Mouse (Mus musculus): ENCODE measurements around the gene Pigk. TPM values are rescaled to one million over a fixed set of nuclear protein-coding genes. Genes with fewer than 3 reads are reported as not detected.

Gene Pigk
- polyA plus RNA-seq, 1 experiment from 2014 or later, result 37.5 TPM

DNA sequence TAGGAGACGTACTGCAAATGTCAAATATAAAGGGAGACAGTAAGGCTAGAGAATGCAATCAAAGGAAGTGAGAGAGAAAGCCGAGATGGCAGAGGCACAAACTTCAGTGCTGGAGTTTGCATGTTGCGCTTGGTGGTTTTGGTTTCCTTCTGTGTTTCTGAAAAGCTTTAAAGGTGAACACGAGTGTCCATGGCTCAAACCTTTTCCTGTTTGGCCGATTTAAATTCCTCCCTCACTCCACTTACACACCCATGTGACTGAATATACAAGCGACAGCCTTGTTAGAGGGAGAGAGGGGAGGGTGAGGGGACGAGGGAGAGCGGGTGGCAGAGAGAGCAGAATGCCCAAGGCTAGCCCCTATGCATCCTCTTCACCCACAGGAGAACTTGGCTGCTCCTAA, 302.5 kb downstream of the Pigk start:
- H3K36me3 ChIP-seq (ENCODE audit: control insufficient read depth, insufficient read depth, low read length), result no peaks in the 10 kb centered on the region
- H3K4me1 ChIP-seq (ENCODE audit: control insufficient read depth, insufficient read depth, low read length), result no peaks in the 10 kb centered on the region
- H3K4me2 ChIP-seq, result no peak overlapping the region
- no peaks in the 10 kb centered on the region for H3K9me3 ChIP-seq (replicated peaks; ENCODE audit: control insufficient read depth, low read length)
- H3K4me3 ChIP-seq (ENCODE audit: low read depth, low read length), result no peak overlapping the region
- 67% methylated on average over 8 of the region's 8 CpGs for WGBS (ENCODE audit: insufficient replicate concordance)
- no peaks in the 10 kb centered on the region for H3K27me3 ChIP-seq (ENCODE audit: control insufficient read depth, insufficient read depth, low read length)
- no peak for ATAC-seq (replicated peaks; ENCODE audit: insufficient number of reproducible peaks, low FRiP score, low TSS enrichment)
- no peak overlapping the region for H3K9ac ChIP-seq (ENCODE audit: low read depth, low read length)
- no peak overlapping the region for H3K27ac ChIP-seq (ENCODE audit: low read depth, low read length)

GRCm38 (mm10) chr3:153018051-153018450, 304.2 kb downstream of the Pigk start:
- ATAC-seq (replicated peaks; ENCODE audit: insufficient number of reproducible peaks, low FRiP score, low TSS enrichment), result no peak
- no peaks in the 10 kb centered on the region for H3K36me3 ChIP-seq (ENCODE audit: control insufficient read depth, insufficient read depth, low read length)
- WGBS (ENCODE audit: insufficient replicate concordance), result 70% methylated on average over 10 of the region's 10 CpGs

DNA sequence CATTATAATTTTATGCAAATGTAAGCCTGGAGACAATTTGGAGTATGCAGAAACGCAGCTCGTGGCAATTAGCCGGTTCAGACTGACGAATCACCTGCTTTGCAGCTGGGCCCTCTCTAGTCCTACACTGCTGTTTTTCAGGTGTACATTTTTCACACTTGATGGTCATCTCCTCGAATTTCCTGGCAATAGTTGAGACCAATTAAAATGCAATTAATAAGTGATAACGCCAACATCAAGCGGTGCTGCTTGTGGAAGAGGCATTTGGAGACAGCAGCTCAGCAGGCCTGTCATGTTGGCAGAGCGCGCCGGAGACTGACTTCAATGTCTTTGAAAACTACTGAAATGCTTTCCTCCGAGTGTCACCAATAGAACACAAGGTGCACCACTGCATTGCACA, 310.1 kb downstream of the Pigk start:
- Histone ChIP-seq H3K9me3 (replicated peaks; ENCODE audit: control insufficient read depth, low read length) (no peaks in the 10 kb centered on the region), H3K36me3 (ENCODE audit: control insufficient read depth, insufficient read depth, low read length) (no peaks in the 10 kb centered on the region), H3K27me3 (ENCODE audit: control insufficient read depth, insufficient read depth, low read length) (no peaks in the 10 kb centered on the region), H3K4me2 (no peak overlapping the region), H3K4me1 (ENCODE audit: control insufficient read depth, insufficient read depth, low read length) (no peaks in the 10 kb centered on the region), H3K27ac (ENCODE audit: low read depth, low read length) (no peak overlapping the region), H3K4me3 (ENCODE audit: low read depth, low read length) (no peak overlapping the region), H3K9ac (ENCODE audit: low read depth, low read length) (no peak overlapping the region)
- WGBS (ENCODE audit: insufficient replicate concordance), result 86% methylated on average over 11 of the region's 11 CpGs
- ATAC-seq (replicated peaks; ENCODE audit: insufficient number of reproducible peaks, low FRiP score, low TSS enrichment), result no peak

More at GRCm38 (mm10) chr3:153018051-153018450, 304.2 kb downstream of the Pigk start:
- Histone ChIP-seq H3K4me2 (no peak overlapping the region), H3K9ac (ENCODE audit: low read depth, low read length) (no peak overlapping the region), H3K27me3 (ENCODE audit: control insufficient read depth, insufficient read depth, low read length) (no peaks in the 10 kb centered on the region), H3K4me3 (ENCODE audit: low read depth, low read length) (no peak overlapping the region), H3K9me3 (replicated peaks; ENCODE audit: control insufficient read depth, low read length) (no peaks in the 10 kb centered on the region), H3K27ac (ENCODE audit: low read depth, low read length) (no peak overlapping the region), H3K4me1 (ENCODE audit: control insufficient read depth, insufficient read depth, low read length) (no peaks in the 10 kb centered on the region)

Other genes with a start within 250 kb of the Pigk start
- 1.9 and 3.2 TPM in 2 replicates for gene Ak5, start 45.7 kb upstream of the Pigk start, polyA plus RNA-seq (2014; fragmentation: Nextera tagmentation; extraction: Ambion mirVana)

All from heart, embryonic 11.5 days (tissue).